Mouse (Mus musculus) skeletal muscle tissue, adult 2 months (tissue): Measurements from ENCODE around the gene Trim15.

Experiments
- DNase-seq: peaks from one replicate; pipeline ENCODE4 v3.0.0-alpha.2; 2012; ENCODE audit warnings: low read depth, low spot score

Trim15 gene

GRCm38 (mm10) chr17:36826002-36826401, 41.0 kb downstream of the Trim15 start:
- DNase-seq, result peak; percentile 87

DNA sequence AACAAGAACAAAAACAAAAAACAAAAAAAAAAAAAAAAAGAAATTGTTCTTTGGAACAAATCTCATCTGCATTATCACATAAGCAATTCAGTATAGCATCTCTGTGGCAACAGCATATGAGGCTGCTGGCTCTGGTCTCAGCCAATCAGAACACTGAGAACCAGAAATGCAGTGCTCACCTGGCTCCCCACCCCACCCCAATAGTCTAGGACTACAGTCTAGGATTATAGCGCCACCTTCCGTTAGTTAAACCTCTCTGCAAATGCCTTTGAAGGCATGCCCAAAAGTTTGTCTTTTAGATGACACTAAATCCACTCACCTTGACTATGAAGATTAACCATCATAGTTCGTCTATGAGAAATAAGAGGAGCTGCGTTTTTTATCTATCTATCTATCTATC, 41.5 kb downstream of the Trim15 start:
- DNase-seq, result no peak

DNA sequence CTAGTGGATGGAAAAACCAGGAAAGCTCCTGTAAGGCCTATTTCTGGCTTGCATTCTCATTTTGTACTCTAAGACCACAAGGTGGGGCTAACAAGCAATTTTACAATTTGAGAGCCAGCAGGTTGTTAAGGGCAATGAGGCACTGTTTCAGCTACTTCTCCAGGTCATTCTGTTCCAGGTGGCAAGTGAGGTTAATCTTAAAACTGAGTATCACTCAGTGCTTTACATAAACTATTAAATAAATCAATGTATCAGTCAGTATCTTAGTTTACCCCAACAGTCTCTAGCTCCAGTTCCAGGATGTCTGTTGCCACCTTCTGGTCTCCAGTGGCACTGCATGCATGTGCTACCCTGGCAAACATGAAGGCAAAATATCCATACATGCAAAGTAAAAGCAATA, 43.0 kb downstream of the Trim15 start:
- no peak for DNase-seq

GRCm38 (mm10) chr17:36811871-36812270, 55.1 kb downstream of the Trim15 start, which contains the start of gene H2-M10.6:
H2-M10.6 (plus strand) TSS chr17:36812171.
- DNase-seq, result no peak
